Mouse (Mus musculus) WW6 (cell line): ENCODE results near the gene Nhlrc2.
"Not testable (repeated sequence)": the region's sequence is repeated elsewhere in the genome, so short reads cannot be mapped to it uniquely, and the experiment has no call there.

Experiments
- DNase-seq: peaks from one replicate; pipeline ENCODE4 v3.0.0-alpha.2; 2013; ENCODE audit warnings: low read depth, low spot score

The Nhlrc2 gene

GRCm38 (mm10) chr19:56548230-56549032, at the start of gene Nhlrc2:
TSS of gene Nhlrc2 (plus strand) at chr19:56548261.
- no peak for DNase-seq

GRCm38 (mm10) chr19:56503069-56503468, 45.0 kb upstream of the Nhlrc2 start:
- DNase-seq, result not testable (repeated sequence)

- not testable (repeated sequence) for DNase-seq
These were observed 44.5 kb upstream of the Nhlrc2 start for GRCm38 (mm10) chr19:56503525-56503924.

- not testable (repeated sequence) for DNase-seq
These were observed 36.9 kb upstream of the Nhlrc2 start for GRCm38 (mm10) chr19:56511207-56511606.

- not testable (repeated sequence) for DNase-seq
These were observed 34.5 kb upstream of the Nhlrc2 start for GRCm38 (mm10) chr19:56513527-56513926.

- not testable (repeated sequence) for DNase-seq
These were observed 28.7 kb upstream of the Nhlrc2 start for GRCm38 (mm10) chr19:56519408-56519807.

GRCm38 (mm10) chr19:56530529-56530928, 17.5 kb upstream of the Nhlrc2 start:
- DNase-seq, result not testable (repeated sequence)

- DNase-seq, result no peak
These were observed 16.8 kb upstream of the Nhlrc2 start for GRCm38 (mm10) chr19:56531251-56531650.

GRCm38 (mm10) chr19:56533291-56534071, 14.6 kb upstream of the Nhlrc2 start:
- no peak for DNase-seq

GRCm38 (mm10) chr19:56534337-56534736, 13.7 kb upstream of the Nhlrc2 start:
- no peak for DNase-seq

- DNase-seq, result no peak
These were observed 13.0 kb upstream of the Nhlrc2 start for GRCm38 (mm10) chr19:56535064-56535463.

GRCm38 (mm10) chr19:56535765-56536164, 12.3 kb upstream of the Nhlrc2 start:
- DNase-seq, result no peak

GRCm38 (mm10) chr19:56543320-56543719, 4.7 kb upstream of the Nhlrc2 start:
- no peak for DNase-seq

- no peak for DNase-seq
These were observed 3.2 kb upstream of the Nhlrc2 start for GRCm38 (mm10) chr19:56544681-56545388.

GRCm38 (mm10) chr19:56546031-56546430, 2.0 kb upstream of the Nhlrc2 start:
- DNase-seq, result no peak

GRCm38 (mm10) chr19:56547456-56548229, 418 bp upstream of the Nhlrc2 start, which contains the start of gene Dclre1a:
TSS of gene Dclre1a (minus strand) at chr19:56548222.
- no peak for DNase-seq

- DNase-seq, result no peak
These were observed 1.1 kb downstream of the Nhlrc2 start for GRCm38 (mm10) chr19:56549033-56549680.

GRCm38 (mm10) chr19:56553177-56553576, 5.1 kb downstream of the Nhlrc2 start:
- DNase-seq, result no peak

- no peak for DNase-seq
These were observed 7.9 kb downstream of the Nhlrc2 start for GRCm38 (mm10) chr19:56555972-56556371.

GRCm38 (mm10) chr19:56562433-56563138, 14.5 kb downstream of the Nhlrc2 start:
- no peak for DNase-seq
